Mouse (Mus musculus): ENCODE measurements around the gene Mettl17. TPM values are rescaled to one million over a fixed set of nuclear protein-coding genes. Genes with fewer than 3 reads are reported as not detected.

The Mettl17 gene
- polyA plus RNA-seq, 1 experiment from 2014 or later, result 42.1 TPM

DNA sequence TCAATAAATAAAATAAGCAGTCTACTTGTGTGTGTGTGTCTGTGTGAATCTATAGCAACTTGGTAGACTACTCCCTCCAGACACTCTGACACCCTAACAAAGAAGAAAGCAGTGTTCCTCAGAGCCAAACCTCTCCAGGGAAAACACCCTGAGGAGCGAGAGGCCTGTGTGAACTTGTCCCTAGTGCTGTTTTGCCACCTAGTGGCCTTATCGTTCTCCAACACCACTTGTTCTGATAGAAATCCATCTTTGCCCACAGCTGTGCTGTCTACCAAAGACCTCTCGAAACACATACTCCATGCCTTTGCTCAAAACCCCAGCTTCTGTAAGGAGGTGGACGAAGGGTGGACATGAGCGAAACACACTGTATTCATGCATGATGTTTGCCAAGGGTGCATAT, 46.2 kb downstream of the Mettl17 start:
- Histone ChIP-seq H3K9ac (ENCODE audit: low read length) (no peak overlapping the region), H3K36me3 (ENCODE audit: control insufficient read depth, insufficient read depth) (no peaks in the 10 kb centered on the region), H3K4me2 (ENCODE audit: low read depth, low read length) (no peak overlapping the region), H3K9me3 (replicated peaks; ENCODE audit: control insufficient read depth, low read length) (no peaks in the 10 kb centered on the region), H3K27me3 (ENCODE audit: control insufficient read depth, insufficient read depth, low read length) (no peaks in the 10 kb centered on the region), H3K4me1 (ENCODE audit: control insufficient read depth, insufficient read depth, low read length) (peaks cover 5% of the 10 kb centered on the region), H3K4me3 (ENCODE audit: low read length) (no peak overlapping the region), H3K27ac (ENCODE audit: low read length) (peak overlapping the region; percentile 25; the same call in 1 of the 2 replicates)
- WGBS, result 28% methylated on average over 5 of the region's 5 CpGs
- peak; percentile 88 for ATAC-seq (replicated peaks; ENCODE audit: extremely low read depth, insufficient read depth, low FRiP score)

DNA sequence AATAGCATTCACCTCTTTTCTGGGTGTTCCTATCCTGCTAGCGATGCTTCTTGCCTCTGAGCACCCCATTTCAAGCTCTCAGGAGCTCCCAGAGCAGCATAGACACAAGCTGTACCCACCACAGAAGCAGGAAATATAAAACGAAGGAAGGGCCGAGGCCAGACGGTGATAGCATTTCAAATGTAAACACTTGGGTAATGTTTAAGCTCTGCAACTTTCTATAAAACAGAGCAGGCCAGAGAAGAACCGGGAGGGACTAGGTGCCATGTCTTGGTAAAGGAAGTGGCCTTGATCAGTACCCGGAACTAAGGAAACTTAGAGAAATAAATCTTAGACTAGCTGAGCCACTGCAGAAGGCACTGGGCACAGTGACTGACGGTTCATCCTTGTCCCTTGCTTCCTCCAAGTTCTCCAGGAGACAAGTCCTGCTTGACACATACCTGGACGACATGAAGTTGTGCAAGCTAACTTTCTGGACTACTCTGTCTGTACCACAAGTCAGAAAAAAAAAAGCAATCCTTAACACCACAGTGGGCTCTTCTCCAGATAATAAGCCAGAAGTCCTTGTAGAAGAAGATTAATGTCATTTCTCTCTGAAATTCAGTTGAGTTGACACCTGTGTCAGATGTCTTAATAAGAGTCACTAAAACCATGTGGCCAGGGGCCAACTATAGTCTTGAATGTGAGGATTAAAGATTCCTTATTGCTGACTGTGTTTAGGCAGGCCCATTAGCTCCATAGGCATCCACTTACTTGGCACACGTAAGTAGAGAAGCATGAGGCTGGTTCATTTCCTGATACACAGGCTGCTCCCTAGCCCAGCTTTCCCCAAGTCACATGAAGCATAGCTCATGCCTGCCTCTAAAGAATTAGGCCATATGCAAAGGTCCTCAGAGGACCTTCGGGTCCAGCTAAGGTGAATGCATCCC, 47.7 kb downstream of the Mettl17 start:
- no peak overlapping the region for H3K4me2 ChIP-seq (ENCODE audit: low read depth, low read length)
- peaks cover 5% of the 10 kb centered on the region for H3K4me1 ChIP-seq (ENCODE audit: control insufficient read depth, insufficient read depth, low read length)
- H3K4me3 ChIP-seq (ENCODE audit: low read length), result no peak overlapping the region
- no peak overlapping the region for H3K9ac ChIP-seq (ENCODE audit: low read length)
- H3K9me3 ChIP-seq (replicated peaks; ENCODE audit: control insufficient read depth, low read length), result no peaks in the 10 kb centered on the region
- H3K27ac ChIP-seq (ENCODE audit: low read length), result no peak overlapping the region
- no peaks in the 10 kb centered on the region for H3K36me3 ChIP-seq (ENCODE audit: control insufficient read depth, insufficient read depth)
- no peaks in the 10 kb centered on the region for H3K27me3 ChIP-seq (ENCODE audit: control insufficient read depth, insufficient read depth, low read length)
- no peak for ATAC-seq (replicated peaks; ENCODE audit: extremely low read depth, insufficient read depth, low FRiP score)
- 59% methylated on average over 10 of the region's 10 CpGs for WGBS

- Histone ChIP-seq H3K4me1 (ENCODE audit: control insufficient read depth, insufficient read depth, low read length) (peaks cover 4% of the 10 kb centered on the region; the same call in 1 of the 2 replicates), H3K27ac (ENCODE audit: low read length) (no peak overlapping the region), H3K9ac (ENCODE audit: low read length) (no peak overlapping the region), H3K36me3 (ENCODE audit: control insufficient read depth, insufficient read depth) (no peaks in the 10 kb centered on the region), H3K9me3 (replicated peaks; ENCODE audit: control insufficient read depth, low read length) (0 out of 2 replicates have a peak, but pooled peaks cover 3% of the 10 kb centered on the region), H3K4me2 (ENCODE audit: low read depth, low read length) (no peak overlapping the region), H3K27me3 (ENCODE audit: control insufficient read depth, insufficient read depth, low read length) (no peaks in the 10 kb centered on the region), H3K4me3 (ENCODE audit: low read length) (no peak overlapping the region)
- WGBS, result 86% methylated on average over 9 of the region's 9 CpGs
- no peak for ATAC-seq (replicated peaks; ENCODE audit: extremely low read depth, insufficient read depth, low FRiP score)
These were observed 54.4 kb downstream of the Mettl17 start for GRCm38 (mm10) chr14:51939005-51939404.

DNA sequence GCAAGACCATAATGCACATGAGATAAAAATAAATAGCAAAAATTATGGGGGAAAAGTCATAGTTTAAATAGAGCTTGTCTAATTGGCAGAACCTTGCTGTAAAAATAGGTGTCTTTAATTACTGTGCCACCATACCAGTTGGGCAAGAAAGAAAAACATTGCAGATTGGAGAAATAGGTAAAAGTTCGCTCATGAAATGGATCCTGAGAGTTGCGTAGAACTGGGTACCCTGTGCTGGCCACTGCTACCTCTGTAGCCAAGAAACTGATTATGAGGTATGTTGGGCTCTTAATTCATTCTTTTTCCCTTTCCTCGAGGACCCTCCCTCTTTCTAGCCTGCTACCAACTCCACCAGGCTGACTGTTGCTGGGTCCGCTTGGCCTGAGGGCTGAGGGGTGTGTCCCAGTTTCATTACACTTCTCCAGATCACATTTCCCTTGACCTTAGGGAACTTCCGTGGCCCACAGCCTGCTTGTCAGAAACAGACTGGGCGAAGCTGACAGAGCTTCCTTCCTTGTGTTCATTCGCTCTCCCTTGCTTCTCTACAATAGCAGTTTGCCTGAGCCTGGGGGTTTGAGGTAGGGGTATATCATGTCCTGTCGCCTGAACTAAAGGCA, 56.4 kb downstream of the Mettl17 start:
- Histone ChIP-seq H3K9me3 (replicated peaks; ENCODE audit: control insufficient read depth, low read length) (0 out of 2 replicates have a peak, but pooled peaks cover 3% of the 10 kb centered on the region), H3K27me3 (ENCODE audit: control insufficient read depth, insufficient read depth, low read length) (no peaks in the 10 kb centered on the region), H3K9ac (ENCODE audit: low read length) (no peak overlapping the region), H3K27ac (ENCODE audit: low read length) (no peak overlapping the region), H3K4me1 (ENCODE audit: control insufficient read depth, insufficient read depth, low read length) (peaks cover 4% of the 10 kb centered on the region; the same call in 1 of the 2 replicates), H3K4me3 (ENCODE audit: low read length) (no peak overlapping the region), H3K36me3 (ENCODE audit: control insufficient read depth, insufficient read depth) (no peaks in the 10 kb centered on the region), H3K4me2 (ENCODE audit: low read depth, low read length) (no peak overlapping the region)
- ATAC-seq (replicated peaks; ENCODE audit: extremely low read depth, insufficient read depth, low FRiP score), result no peak
- WGBS, result 48% methylated on average over 8 of the region's 8 CpGs

- WGBS, result 69% methylated on average over 9 of the region's 9 CpGs
- no peak overlapping the region for H3K27ac ChIP-seq (ENCODE audit: low read length)
These were observed 56.9 kb downstream of the Mettl17 start for GRCm38 (mm10) chr14:51941577-51941976.

DNA sequence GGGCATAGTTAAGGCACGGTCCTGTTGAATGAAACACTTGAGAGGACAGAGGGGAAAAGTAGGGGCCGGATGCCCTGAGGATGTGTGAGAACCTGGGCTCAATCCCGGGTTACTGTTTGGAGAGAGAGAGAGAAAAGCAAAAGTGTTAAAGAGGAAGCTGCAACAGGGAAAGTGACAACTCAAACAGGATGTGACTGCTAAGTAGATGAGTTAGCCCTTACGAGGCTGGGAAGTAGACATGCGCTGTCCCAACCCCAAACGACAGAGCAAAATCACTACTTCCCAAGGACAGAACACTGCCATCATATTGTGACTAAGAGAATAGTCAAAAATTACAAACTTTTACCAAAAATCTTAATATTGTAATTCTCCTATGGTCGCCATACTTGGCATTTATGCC, 57.6 kb downstream of the Mettl17 start:
- Histone ChIP-seq H3K27me3 (ENCODE audit: control insufficient read depth, insufficient read depth, low read length) (no peaks in the 10 kb centered on the region), H3K4me2 (ENCODE audit: low read depth, low read length) (no peak overlapping the region), H3K4me1 (ENCODE audit: control insufficient read depth, insufficient read depth, low read length) (peaks cover 4% of the 10 kb centered on the region; the same call in 1 of the 2 replicates), H3K27ac (ENCODE audit: low read length) (no peak overlapping the region), H3K9me3 (replicated peaks; ENCODE audit: control insufficient read depth, low read length) (0 out of 2 replicates have a peak, but pooled peaks cover 3% of the 10 kb centered on the region), H3K36me3 (ENCODE audit: control insufficient read depth, insufficient read depth) (no peaks in the 10 kb centered on the region), H3K9ac (ENCODE audit: low read length) (no peak overlapping the region), H3K4me3 (ENCODE audit: low read length) (no peak overlapping the region)
- ATAC-seq (replicated peaks; ENCODE audit: extremely low read depth, insufficient read depth, low FRiP score), result no peak
- WGBS, result 49% methylated on average over 7 of the region's 7 CpGs

More at GRCm38 (mm10) chr14:51941577-51941976, 56.9 kb downstream of the Mettl17 start:
- H3K4me1 ChIP-seq (ENCODE audit: control insufficient read depth, insufficient read depth, low read length), result peaks cover 4% of the 10 kb centered on the region; the same call in 1 of the 2 replicates
- no peak overlapping the region for H3K4me2 ChIP-seq (ENCODE audit: low read depth, low read length)
- no peaks in the 10 kb centered on the region for H3K36me3 ChIP-seq (ENCODE audit: control insufficient read depth, insufficient read depth)
- no peak overlapping the region for H3K9ac ChIP-seq (ENCODE audit: low read length)
- ATAC-seq (replicated peaks; ENCODE audit: extremely low read depth, insufficient read depth, low FRiP score), result no peak
- H3K4me3 ChIP-seq (ENCODE audit: low read length), result no peak overlapping the region
- H3K9me3 ChIP-seq (replicated peaks; ENCODE audit: control insufficient read depth, low read length), result 0 out of 2 replicates have a peak, but pooled peaks cover 3% of the 10 kb centered on the region
- H3K27me3 ChIP-seq (ENCODE audit: control insufficient read depth, insufficient read depth, low read length), result no peaks in the 10 kb centered on the region

Small RNAs within 50 kb of the gene (microRNA-seq; reads per million reads assigned to microRNA genes)
- gene Gm27375, result not detected

Other genes starting within 250 kb of the Mettl17 start
- not detected in 2 replicates for gene Gm4181, start 249.2 kb upstream of the Mettl17 start, polyA plus RNA-seq (2015; fragmentation: Nextera tagmentation; extraction: Ambion mirVana)
- gene Gm17079, start 189.4 kb upstream of the Mettl17 start, polyA plus RNA-seq (2015; fragmentation: Nextera tagmentation; extraction: Ambion mirVana), result not detected in 2 replicates
- not detected in 2 replicates for gene Gm5800, start 167.7 kb upstream of the Mettl17 start, polyA plus RNA-seq (2015; fragmentation: Nextera tagmentation; extraction: Ambion mirVana)
- gene Ang4, start 111.3 kb upstream of the Mettl17 start, polyA plus RNA-seq (2015; fragmentation: Nextera tagmentation; extraction: Ambion mirVana), result 0.28 TPM in 1 of 2 replicates, not detected in the other
- gene AY358078, start 84.8 kb upstream of the Mettl17 start, polyA plus RNA-seq (2015; fragmentation: Nextera tagmentation; extraction: Ambion mirVana), result not detected in 2 replicates
- not detected in 2 replicates for gene Ear6, start 31.1 kb upstream of the Mettl17 start, polyA plus RNA-seq (2015; fragmentation: Nextera tagmentation; extraction: Ambion mirVana)
- 0.31 and 0.38 TPM in 2 replicates for gene Slc39a2, start 8.0 kb downstream of the Mettl17 start, polyA plus RNA-seq (2015; fragmentation: Nextera tagmentation; extraction: Ambion mirVana)
- 421 and 437 TPM in 2 replicates for gene Ndrg2, start 29.3 kb downstream of the Mettl17 start, polyA plus RNA-seq (2015; fragmentation: Nextera tagmentation; extraction: Ambion mirVana)
- not detected in 2 replicates for gene Tppp2, start 33.6 kb downstream of the Mettl17 start, polyA plus RNA-seq (2015; fragmentation: Nextera tagmentation; extraction: Ambion mirVana)
- gene Rnase13, start 37.9 kb downstream of the Mettl17 start, polyA plus RNA-seq (2015; fragmentation: Nextera tagmentation; extraction: Ambion mirVana), result not detected in 2 replicates
- 45.8 and 65.1 TPM in 2 replicates for gene Arhgef40, start 99.9 kb downstream of the Mettl17 start, polyA plus RNA-seq (2015; fragmentation: Nextera tagmentation; extraction: Ambion mirVana)
- 0.67 and 1.3 TPM in 2 replicates for gene Tmem253, start 130.8 kb downstream of the Mettl17 start, polyA plus RNA-seq (2015; fragmentation: Nextera tagmentation; extraction: Ambion mirVana)
- gene Zfp219, start 135.9 kb downstream of the Mettl17 start, polyA plus RNA-seq (2015; fragmentation: Nextera tagmentation; extraction: Ambion mirVana), result 18.7 and 19.7 TPM in 2 replicates
- not detected in 2 replicates for gene Olfr221, start 157.6 kb downstream of the Mettl17 start, polyA plus RNA-seq (2015; fragmentation: Nextera tagmentation; extraction: Ambion mirVana)
- gene Hnrnpc, start 219.2 kb downstream of the Mettl17 start, polyA plus RNA-seq (2015; fragmentation: Nextera tagmentation; extraction: Ambion mirVana), result 337 and 412 TPM in 2 replicates
- 24.7 and 29.5 TPM in 2 replicates for gene Rpgrip1, start 225.9 kb downstream of the Mettl17 start, polyA plus RNA-seq (2015; fragmentation: Nextera tagmentation; extraction: Ambion mirVana)

Measured in heart, embryonic 16.5 days (tissue).